Mouse (Mus musculus) lung, embryonic 15.5 days (tissue): ENCODE results near the gene Cdc34. TPM values are rescaled to one million over a fixed set of nuclear protein-coding genes. Genes with fewer than 3 reads are reported as not detected.
"Not testable (repeated sequence)": the region's sequence is repeated elsewhere in the genome, so short reads cannot be mapped to it uniquely, and the experiment has no call there.

Source experiments
- ATAC-seq: fragments of 200-750 bp; cut with Nextera tagmentation; 2 replicates; pipeline ENCODE4 v1.8.0; 2017; ENCODE audit warnings: moderate number of reproducible peaks, borderline replicate concordance; ENCODE audit not compliant: low FRiP score, low TSS enrichment; ENCODE audit errors: extremely low read depth
- H3K27ac ChIP-seq: fragments of 300-500 bp; sonication (generic); 2 replicates; pipeline ENCODE4 v1.5.1; 2015; ENCODE audit warnings: moderate library complexity, mild to moderate bottlenecking, inconsistent platforms
- H3K27me3 ChIP-seq: fragments of 300-500 bp; sonication (generic); 2 replicates; pipeline ENCODE4 v1.6.1; 2015; ENCODE audit warnings: inconsistent platforms
- H3K36me3 ChIP-seq: fragments of 300-500 bp; sonication (generic); 2 replicates; pipeline ENCODE4 v1.6.1; 2015; ENCODE audit warnings: inconsistent platforms
- H3K4me1 ChIP-seq: fragments of 300-500 bp; sonication (generic); 2 replicates; pipeline ENCODE4 v1.6.1; 2015; ENCODE audit warnings: inconsistent platforms
- H3K4me2 ChIP-seq: fragments of 300-500 bp; sonication (generic); 2 replicates; pipeline ENCODE4 v1.6.1; 2015; ENCODE audit warnings: inconsistent platforms, mild to moderate bottlenecking, moderate library complexity
- H3K4me3 ChIP-seq: fragments of 300-500 bp; sonication (generic); 2 replicates; pipeline ENCODE4 v1.5.1; 2015; ENCODE audit warnings: mild to moderate bottlenecking, inconsistent platforms
- H3K9ac ChIP-seq: fragments of 300-500 bp; sonication (generic); 2 replicates; pipeline ENCODE4 v1.6.1; 2015; ENCODE audit warnings: inconsistent platforms
- H3K9me3 ChIP-seq: fragments of 300-500 bp; sonication (generic); 2 replicates; pipeline ENCODE4 v1.6.1; 2016; ENCODE audit warnings: inconsistent platforms
- WGBS: fragments of 180-500 bp; shearing (Covaris S2); methylation state at CpG from one replicate; pipeline ENCODE4 v1.1.7; 2015; 5-methylcytosine and 5-hydroxymethylcytosine counted together
- polyA plus RNA-seq: library from polyadenylated mRNA; unstranded; fragments of >200 nt; fragmentation: Nextera tagmentation; extraction: Ambion mirVana; gene quantifications from 2 replicates; pipeline ENCODE4 v1.2.1, GENCODE M21; 2015

The Cdc34 gene
- polyA plus RNA-seq, 1 experiment from 2014 or later: 82.0 TPM

DNA sequence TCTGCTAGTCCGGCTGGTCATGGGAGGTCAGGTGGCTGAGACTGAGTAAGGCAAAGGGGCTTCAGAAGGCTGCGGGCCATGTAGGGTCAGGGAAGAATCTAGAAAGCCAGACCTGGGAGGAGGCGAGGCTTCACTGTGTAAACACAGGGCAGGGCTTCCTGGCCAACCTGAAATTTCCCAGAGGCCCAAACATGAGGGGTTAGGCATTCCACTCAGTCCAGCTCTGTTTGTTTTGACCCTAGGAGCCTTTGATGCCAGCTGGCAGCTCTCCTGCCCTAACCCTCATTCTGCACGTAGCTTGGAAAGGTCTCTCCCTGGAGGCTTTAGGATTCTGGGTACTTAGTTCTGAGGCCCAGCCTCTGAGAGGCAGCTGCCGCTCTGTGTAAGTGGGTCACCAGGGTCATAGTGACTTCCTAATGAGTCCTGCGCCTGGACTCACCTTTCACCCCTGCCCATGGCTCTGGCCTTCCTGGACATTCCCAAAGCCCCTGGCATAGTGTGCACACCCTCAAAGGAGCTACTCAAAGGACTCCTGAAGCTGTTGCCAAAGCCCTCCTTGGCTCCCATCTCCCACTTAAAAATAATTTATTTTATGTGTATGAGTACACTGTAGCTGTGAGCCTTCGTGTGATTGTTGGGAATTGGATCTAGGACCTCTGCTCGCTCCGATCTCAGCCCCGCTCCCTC, 19.6 kb downstream of the Cdc34 start:
- no peak overlapping the region for H3K4me3 ChIP-seq
- H3K27me3 ChIP-seq: no peaks in the 10 kb centered on the region
- H3K9ac ChIP-seq: peak overlapping the region; percentile 4
- H3K27ac ChIP-seq: peak overlapping the region; percentile 96
- 26% methylated on average over 10 of the region's 10 CpGs for WGBS
- peak; percentile 25 for ATAC-seq
- H3K9me3 ChIP-seq: no peaks in the 10 kb centered on the region
- no peaks in the 10 kb centered on the region; the same call in 1 of the 2 replicates for H3K36me3 ChIP-seq
- peaks cover 55% of the 10 kb centered on the region for H3K4me1 ChIP-seq
- no peak overlapping the region for H3K4me2 ChIP-seq

GRCm38 (mm10) chr10:79702970-79703369, 21.0 kb downstream of the Cdc34 start:
- ATAC-seq: not testable (repeated sequence)
- 71% methylated on average over 4 of the region's 4 CpGs for WGBS

GRCm38 (mm10) chr10:79703541-79703940, 21.5 kb downstream of the Cdc34 start:
- peaks cover 58% of the 10 kb centered on the region for H3K4me1 ChIP-seq
- H3K4me3 ChIP-seq: peak overlapping the region; percentile 90
- WGBS: 72% methylated on average over 10 of the region's 10 CpGs
- peak overlapping the region; percentile 58 for H3K4me2 ChIP-seq
- H3K36me3 ChIP-seq: no peaks in the 10 kb centered on the region; the same call in 1 of the 2 replicates
- H3K27me3 ChIP-seq: no peaks in the 10 kb centered on the region
- no peak overlapping the region for H3K9ac ChIP-seq
- no peaks in the 10 kb centered on the region for H3K9me3 ChIP-seq
- H3K27ac ChIP-seq: peak overlapping the region; percentile 86
- ATAC-seq: no peak

More at GRCm38 (mm10) chr10:79702970-79703369, 21.0 kb downstream of the Cdc34 start:
- peaks cover 59% of the 10 kb centered on the region for H3K4me1 ChIP-seq
- not testable (repeated sequence) for H3K4me3 ChIP-seq, H3K27ac ChIP-seq, H3K9ac ChIP-seq, H3K4me2 ChIP-seq, H3K27me3 ChIP-seq, H3K36me3 ChIP-seq, H3K9me3 ChIP-seq

GRCm38 (mm10) chr10:79704065-79704969, 22.3 kb downstream of the Cdc34 start, which contains the start of gene Bsg:
Bsg (plus strand) TSS chr10:79704491.
- H3K4me3 ChIP-seq: peak within 1 kb of the TSS; percentile 90
- peaks cover 7% of the 10 kb centered on the region; the same call in 1 of the 2 replicates for H3K36me3 ChIP-seq
- H3K27ac ChIP-seq: peak within 1 kb of the TSS; percentile 86
- under 1% methylated on average over 65 of the region's 65 CpGs for WGBS
- H3K9me3 ChIP-seq: no peaks in the 10 kb centered on the region
- peak; percentile 95 for ATAC-seq
- peak within 1 kb of the TSS; percentile 70 for H3K4me2 ChIP-seq
- H3K27me3 ChIP-seq: no peaks in the 10 kb centered on the region
- H3K4me1 ChIP-seq: peaks cover 62% of the 10 kb centered on the region
- H3K9ac ChIP-seq: peak within 1 kb of the TSS; percentile 96

DNA sequence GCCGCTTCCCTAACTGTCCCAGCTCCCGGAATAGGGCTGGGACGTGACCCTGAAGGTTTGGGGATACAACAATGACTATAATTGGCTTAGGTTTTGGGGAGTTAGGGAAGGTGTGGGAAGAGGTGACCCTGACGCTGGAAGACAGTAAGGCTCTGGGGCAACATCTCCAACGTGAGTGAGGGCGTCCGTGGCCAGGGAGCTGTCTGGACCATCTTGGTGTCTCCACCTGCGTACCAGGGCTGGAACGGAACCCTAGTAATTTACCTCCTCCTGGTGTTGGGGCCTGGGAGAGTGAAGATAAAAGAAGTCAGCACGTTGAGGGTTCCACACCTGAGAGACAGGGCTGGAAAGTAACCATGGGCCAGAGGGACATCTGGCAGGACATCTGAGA, 23.0 kb downstream of the Cdc34 start:
- no peak for ATAC-seq
- H3K4me2 ChIP-seq: peak overlapping the region; percentile 70
- H3K36me3 ChIP-seq: peaks cover 14% of the 10 kb centered on the region
- WGBS: 2% methylated on average over 10 of the region's 10 CpGs
- peak overlapping the region; percentile 96 for H3K9ac ChIP-seq
- no peaks in the 10 kb centered on the region for H3K9me3 ChIP-seq
- peak overlapping the region; percentile 86 for H3K27ac ChIP-seq
- no peaks in the 10 kb centered on the region for H3K27me3 ChIP-seq
- peaks cover 62% of the 10 kb centered on the region for H3K4me1 ChIP-seq
- peak overlapping the region; percentile 90 for H3K4me3 ChIP-seq

DNA sequence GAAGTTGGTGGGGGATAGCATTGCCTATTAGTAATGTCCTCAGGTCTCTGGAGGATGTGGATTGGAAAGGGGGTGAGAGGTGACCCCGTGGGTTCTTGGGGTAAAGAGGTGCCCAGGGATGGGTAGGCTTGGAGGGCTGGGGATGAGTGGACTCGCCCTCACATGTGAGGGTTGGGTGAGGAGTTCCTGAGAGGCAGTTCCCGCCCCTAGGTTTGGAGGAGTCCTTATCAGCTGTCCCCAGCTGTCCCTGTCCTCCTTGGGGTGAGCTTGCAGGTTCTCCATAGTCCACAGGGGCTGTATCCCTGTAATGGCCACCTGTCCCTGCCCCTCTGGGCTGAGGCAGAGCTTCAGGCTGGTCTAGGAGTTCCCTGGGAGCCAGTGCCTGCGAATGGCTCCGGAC, 24.0 kb downstream of the Cdc34 start:
- H3K27me3 ChIP-seq: no peaks in the 10 kb centered on the region
- ATAC-seq: no peak
- H3K36me3 ChIP-seq: peaks cover 24% of the 10 kb centered on the region
- H3K9ac ChIP-seq: peak overlapping the region; percentile 96
- WGBS: 65% methylated on average over 5 of the region's 5 CpGs
- H3K4me2 ChIP-seq: peak overlapping the region; percentile 70
- no peak overlapping the region for H3K27ac ChIP-seq
- peak overlapping the region; percentile 90 for H3K4me3 ChIP-seq
- H3K9me3 ChIP-seq: no peaks in the 10 kb centered on the region
- peaks cover 57% of the 10 kb centered on the region for H3K4me1 ChIP-seq

GRCm38 (mm10) chr10:79706406-79707094, 24.6 kb downstream of the Cdc34 start:
- peak overlapping the region; percentile 96 for H3K9ac ChIP-seq
- ATAC-seq: no peak
- H3K4me1 ChIP-seq: peaks cover 52% of the 10 kb centered on the region
- H3K4me3 ChIP-seq: peak overlapping the region; percentile 90
- WGBS: 80% methylated on average over 5 of the region's 5 CpGs
- H3K27me3 ChIP-seq: no peaks in the 10 kb centered on the region
- no peak overlapping the region for H3K27ac ChIP-seq
- peaks cover 30% of the 10 kb centered on the region for H3K36me3 ChIP-seq
- peak overlapping the region; percentile 70 for H3K4me2 ChIP-seq
- H3K9me3 ChIP-seq: no peaks in the 10 kb centered on the region

GRCm38 (mm10) chr10:79707162-79707561, 25.2 kb downstream of the Cdc34 start:
- Histone ChIP-seq H3K27ac (no peak overlapping the region), H3K36me3 (peaks cover 36% of the 10 kb centered on the region), H3K4me3 (no peak overlapping the region), H3K4me2 (0 out of 2 replicates have a peak overlapping the region, but pooled peaks have one; percentile 70), H3K4me1 (peaks cover 46% of the 10 kb centered on the region), H3K27me3 (no peaks in the 10 kb centered on the region), H3K9me3 (no peaks in the 10 kb centered on the region), H3K9ac (no peak overlapping the region)
- no peak for ATAC-seq
- 67% methylated on average over 1 of the region's 1 CpGs for WGBS

GRCm38 (mm10) chr10:79707759-79708158, 25.8 kb downstream of the Cdc34 start:
- ATAC-seq: no peak
- peaks cover 36% of the 10 kb centered on the region for H3K36me3 ChIP-seq
- H3K4me3 ChIP-seq: no peak overlapping the region
- no peak overlapping the region for H3K27ac ChIP-seq
- H3K27me3 ChIP-seq: no peaks in the 10 kb centered on the region
- H3K9ac ChIP-seq: no peak overlapping the region
- WGBS: 56% methylated on average over 4 of the region's 4 CpGs
- peaks cover 45% of the 10 kb centered on the region for H3K4me1 ChIP-seq
- no peak overlapping the region for H3K4me2 ChIP-seq
- H3K9me3 ChIP-seq: no peaks in the 10 kb centered on the region

GRCm38 (mm10) chr10:79708668-79709067, 26.7 kb downstream of the Cdc34 start:
- H3K36me3 ChIP-seq: peaks cover 36% of the 10 kb centered on the region
- H3K4me1 ChIP-seq: peaks cover 44% of the 10 kb centered on the region
- no peak overlapping the region for H3K9ac ChIP-seq
- H3K27ac ChIP-seq: no peak overlapping the region
- no peak overlapping the region for H3K4me3 ChIP-seq
- no peaks in the 10 kb centered on the region for H3K9me3 ChIP-seq
- H3K4me2 ChIP-seq: no peak overlapping the region; the same call in 1 of the 2 replicates
- ATAC-seq: no peak
- WGBS: 74% methylated on average over 21 of the region's 21 CpGs
- no peaks in the 10 kb centered on the region for H3K27me3 ChIP-seq

GRCm38 (mm10) chr10:79709307-79709706, 27.3 kb downstream of the Cdc34 start:
- H3K36me3 ChIP-seq: peaks cover 36% of the 10 kb centered on the region
- no peak for ATAC-seq
- H3K27me3 ChIP-seq: no peaks in the 10 kb centered on the region
- H3K4me1 ChIP-seq: peaks cover 43% of the 10 kb centered on the region
- no peak overlapping the region for H3K4me3 ChIP-seq
- H3K9ac ChIP-seq: no peak overlapping the region
- no peaks in the 10 kb centered on the region for H3K9me3 ChIP-seq
- 44% methylated on average over 7 of the region's 7 CpGs for WGBS
- H3K27ac ChIP-seq: no peak overlapping the region
- no peak overlapping the region for H3K4me2 ChIP-seq
